Mouse (Mus musculus) forebrain, embryonic 11.5 days (tissue): ENCODE measurements around the gene Olfr1093. TPM values are rescaled to one million over a fixed set of nuclear protein-coding genes. Genes with fewer than 3 reads are reported as not detected.

Experiments used
- ATAC-seq: fragments of 200-750 bp; cut with Nextera tagmentation; replicated peaks from 2 replicates; pipeline ENCODE4 v1.8.0; 2017; ENCODE audit warnings: moderate TSS enrichment; ENCODE audit not compliant: low FRiP score
- DNase-seq: peaks from one replicate; pipeline ENCODE4 v3.0.0-alpha.2; 2017; ENCODE audit warnings: low spot score
- H3K27ac ChIP-seq: fragments of 300-500 bp; sonication (generic); 2 replicates; pipeline ENCODE4 v1.5.1; 2014; ENCODE audit warnings: low read depth, low read length
- H3K27me3 ChIP-seq: fragments of 300-500 bp; sonication (generic); 2 replicates; pipeline ENCODE4 v1.6.1; 2014; ENCODE audit warnings: mild to moderate bottlenecking, low read length, mixed read lengths; ENCODE audit not compliant: control insufficient read depth, insufficient read depth
- H3K36me3 ChIP-seq: fragments of 300-500 bp; sonication (generic); 2 replicates; pipeline ENCODE4 v1.6.1; 2014; ENCODE audit warnings: mild to moderate bottlenecking, low read length, moderate library complexity, mixed read lengths; ENCODE audit not compliant: control insufficient read depth, insufficient read depth
- H3K4me1 ChIP-seq: fragments of 300-500 bp; sonication (generic); replicated peaks from 2 replicates; pipeline ENCODE4 v1.6.1; 2014; ENCODE audit warnings: low read length, mixed read lengths; ENCODE audit not compliant: control insufficient read depth, insufficient read depth
- H3K4me2 ChIP-seq: fragments of 300-500 bp; sonication (generic); 2 replicates; pipeline ENCODE4 v1.6.1; 2014; ENCODE audit warnings: low read depth, mild to moderate bottlenecking, low read length, moderate library complexity, mixed read lengths; ENCODE audit not compliant: severe bottlenecking
- H3K4me3 ChIP-seq: fragments of 300-500 bp; sonication (generic); 2 replicates; pipeline ENCODE4 v1.5.1; 2014; ENCODE audit warnings: low read depth, low read length
- H3K9ac ChIP-seq: fragments of 300-500 bp; sonication (generic); 2 replicates; pipeline ENCODE4 v1.6.1; 2014; ENCODE audit warnings: low read length
- H3K9me3 ChIP-seq: fragments of 300-500 bp; sonication (generic); 2 replicates; pipeline ENCODE4 v1.6.1; 2016; ENCODE audit warnings: low read length, mixed read lengths; ENCODE audit not compliant: control insufficient read depth
- WGBS: fragments of 180-500 bp; shearing (Covaris S2); extraction: QIAGEN DNeasy Blood & Tissue Kit; methylation state at CpG from one replicate; pipeline ENCODE4 v1.1.7; 2014; 5-methylcytosine and 5-hydroxymethylcytosine counted together
- polyA plus RNA-seq: library from polyadenylated mRNA; unstranded; fragments of >200 nt; fragmentation: Nextera tagmentation; extraction: Ambion mirVana; gene quantifications from 2 replicates; pipeline ENCODE4 v1.2.1, GENCODE M21; 2014

Gene Olfr1093
- not detected in 2 replicates for polyA plus RNA-seq

DNA sequence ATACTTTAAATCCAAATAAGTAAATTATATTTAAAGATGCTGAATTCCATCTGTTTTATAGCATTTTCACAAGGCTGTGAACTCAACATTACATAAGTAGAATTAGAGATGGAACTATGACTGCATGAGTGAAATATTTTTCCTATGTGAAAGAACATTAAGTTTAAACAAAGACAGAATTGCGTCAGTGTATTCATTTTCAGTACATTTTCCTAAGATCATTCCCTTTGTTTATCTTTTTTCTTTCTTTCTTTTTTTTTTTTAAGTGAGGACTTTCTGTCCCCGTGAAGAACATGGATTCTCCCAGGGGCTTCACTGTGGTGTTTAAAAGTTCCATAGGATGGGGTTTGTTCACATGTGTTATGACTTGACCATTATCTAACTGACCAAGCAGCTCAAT is at the start of gene Olfr1093:
Gene Olfr1093 (plus strand): TSS at position 301 of the 400 bp plus-strand sequence.
- Histone ChIP-seq H3K36me3 (no peaks in the 10 kb centered on the region), H3K27me3 (no peaks in the 10 kb centered on the region), H3K27ac (no peak within 1 kb of the TSS), H3K9ac (no peak within 1 kb of the TSS), H3K4me2 (no peak within 1 kb of the TSS), H3K4me1 (no peaks in the 10 kb centered on the region), H3K4me3 (no peak within 1 kb of the TSS), H3K9me3 (no peaks in the 10 kb centered on the region)
- DNase-seq, result no peak
- WGBS, result 78% methylated on average over 2 of the region's 2 CpGs
- no peak for ATAC-seq

DNA sequence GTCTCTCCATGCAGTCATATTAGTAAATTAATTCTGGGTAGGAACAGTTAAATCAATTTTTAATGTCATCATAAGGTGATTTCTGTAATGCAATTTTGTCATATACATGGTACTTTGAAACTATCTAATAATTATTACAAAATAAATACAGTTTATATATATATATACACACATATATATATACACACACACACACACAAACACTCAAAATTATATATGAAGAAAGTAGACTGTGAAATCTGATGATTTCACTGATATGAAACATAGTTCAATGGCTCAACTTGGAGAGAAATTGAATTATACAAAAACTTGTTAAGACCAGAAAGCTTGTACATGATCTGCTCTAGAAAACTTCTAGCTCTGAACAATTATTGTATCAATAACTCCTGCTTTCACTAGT is 48.7 kb upstream of the Olfr1093 start, which contains the start of gene Olfr1089:
Gene Olfr1089 (minus strand): TSS at position 101 of the 400 bp plus-strand sequence.
- no peaks in the 10 kb centered on the region for H3K4me1 ChIP-seq
- H3K27ac ChIP-seq, result no peak within 1 kb of the TSS
- H3K4me2 ChIP-seq, result no peak within 1 kb of the TSS
- H3K9me3 ChIP-seq, result no peaks in the 10 kb centered on the region
- no peak for ATAC-seq
- DNase-seq, result no peak
- H3K9ac ChIP-seq, result no peak within 1 kb of the TSS
- no peak within 1 kb of the TSS for H3K4me3 ChIP-seq
- H3K36me3 ChIP-seq, result no peaks in the 10 kb centered on the region
- no peaks in the 10 kb centered on the region for H3K27me3 ChIP-seq

DNA sequence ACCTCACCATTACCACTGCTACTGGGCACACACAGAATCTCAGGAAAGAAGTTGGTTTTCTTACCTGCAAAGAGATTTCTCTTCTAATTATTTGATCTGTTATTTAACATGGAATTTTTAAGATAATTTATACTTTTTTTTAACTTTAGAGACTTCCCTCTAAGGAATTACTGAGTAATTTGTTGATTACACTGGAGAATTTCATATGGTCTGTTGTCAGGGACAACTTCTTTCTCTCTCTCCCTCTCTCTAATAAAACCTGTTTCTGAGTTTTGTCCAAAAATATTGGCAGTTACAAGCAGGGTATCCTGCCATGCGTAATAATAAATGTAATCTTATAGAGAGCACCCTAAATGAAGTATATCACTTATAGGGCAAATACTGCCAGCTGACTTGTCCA is 23.4 kb upstream of the Olfr1093 start, which contains the start of gene Olfr1090:
Gene Olfr1090 (minus strand): TSS at position 101 of the 400 bp plus-strand sequence.
- WGBS, result 88% methylated on average over 1 of the region's 1 CpGs
- DNase-seq, result no peak
- ATAC-seq, result no peak
- Histone ChIP-seq H3K4me2 (no peak within 1 kb of the TSS), H3K9ac (no peak within 1 kb of the TSS), H3K4me1 (no peaks in the 10 kb centered on the region), H3K36me3 (no peaks in the 10 kb centered on the region), H3K27me3 (no peaks in the 10 kb centered on the region), H3K9me3 (no peaks in the 10 kb centered on the region), H3K4me3 (no peak within 1 kb of the TSS), H3K27ac (no peak within 1 kb of the TSS)

GRCm38 (mm10) chr2:86761050-86761449 is 21.2 kb upstream of the Olfr1093 start:
- ATAC-seq (no peak), DNase-seq (no peak)
- Histone ChIP-seq H3K4me3 (no peak overlapping the region), H3K9ac (no peak overlapping the region), H3K4me2 (no peak overlapping the region), H3K4me1 (no peaks in the 10 kb centered on the region), H3K9me3 (no peaks in the 10 kb centered on the region), H3K27me3 (no peaks in the 10 kb centered on the region), H3K36me3 (no peaks in the 10 kb centered on the region), H3K27ac (no peak overlapping the region)
- WGBS, result 96% methylated on average over 6 of the region's 6 CpGs

DNA sequence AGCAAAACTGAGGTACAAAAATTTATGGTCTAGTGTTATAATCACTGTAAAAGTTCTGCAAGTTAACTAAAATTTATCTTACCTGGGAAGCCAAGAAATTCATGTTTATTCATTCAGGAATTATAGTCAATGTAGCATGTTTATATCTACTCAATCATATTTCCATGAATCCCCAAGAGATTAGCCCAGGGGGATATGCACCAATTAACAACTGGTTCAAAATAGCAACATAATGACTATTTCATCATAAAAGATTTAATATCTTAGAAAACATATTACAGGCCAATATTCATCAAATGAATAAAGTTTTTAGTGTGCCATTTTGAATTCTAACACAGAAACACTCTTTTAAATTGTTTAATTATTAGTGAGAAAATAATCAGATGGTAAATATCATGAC is 27.6 kb downstream of the Olfr1093 start, which contains the start of gene Olfr141:
Gene Olfr141 (minus strand): TSS at position 101 of the 400 bp plus-strand sequence.
- no peaks in the 10 kb centered on the region for H3K27me3 ChIP-seq
- H3K9ac ChIP-seq, result no peak within 1 kb of the TSS
- no peak within 1 kb of the TSS for H3K4me3 ChIP-seq
- H3K27ac ChIP-seq, result no peak within 1 kb of the TSS
- no peaks in the 10 kb centered on the region for H3K4me1 ChIP-seq
- ATAC-seq, result no peak
- no peaks in the 10 kb centered on the region for H3K9me3 ChIP-seq
- no peak within 1 kb of the TSS for H3K4me2 ChIP-seq
- DNase-seq, result no peak
- H3K36me3 ChIP-seq, result no peaks in the 10 kb centered on the region

DNA sequence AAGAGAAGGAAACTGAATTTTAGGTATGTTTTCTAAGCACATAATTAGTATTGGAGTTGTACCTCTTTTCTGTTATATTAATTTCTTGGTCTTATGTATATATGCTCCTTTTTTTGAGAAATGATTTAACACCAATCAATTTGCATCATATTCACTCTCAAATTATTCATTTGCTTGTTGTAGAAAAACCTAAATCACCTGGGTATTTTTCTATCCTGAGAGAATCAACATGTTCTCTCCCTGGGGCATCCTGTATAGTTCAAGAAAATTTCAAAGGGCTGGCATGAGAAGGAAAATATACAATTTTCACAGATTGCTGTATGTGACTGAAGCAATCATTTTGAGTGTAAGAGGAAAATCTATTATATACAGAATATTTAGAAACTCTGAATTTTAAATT is 42.1 kb downstream of the Olfr1093 start, which contains the start of gene Olfr1094:
Gene Olfr1094 (plus strand): TSS at position 301 of the 400 bp plus-strand sequence.
- Histone ChIP-seq H3K27ac (no peak within 1 kb of the TSS), H3K9ac (no peak within 1 kb of the TSS), H3K27me3 (no peaks in the 10 kb centered on the region), H3K4me1 (no peaks in the 10 kb centered on the region), H3K4me3 (no peak within 1 kb of the TSS), H3K9me3 (no peaks in the 10 kb centered on the region), H3K36me3 (no peaks in the 10 kb centered on the region), H3K4me2 (no peak within 1 kb of the TSS)
- no peak for ATAC-seq
- no peak for DNase-seq

Other genes with a start within 250 kb of the Olfr1093 start
- gene Olfr1079, start 240.0 kb upstream of the Olfr1093 start, polyA plus RNA-seq, result not detected in 2 replicates
- gene Olfr1080, start 224.2 kb upstream of the Olfr1093 start, polyA plus RNA-seq, result not detected in 2 replicates
- not detected in 2 replicates for gene Olfr1082, start 183.5 kb upstream of the Olfr1093 start, polyA plus RNA-seq
- gene Olfr1084, start 142.8 kb upstream of the Olfr1093 start, polyA plus RNA-seq, result not detected in 2 replicates
- gene Olfr1085, start 120.5 kb upstream of the Olfr1093 start, polyA plus RNA-seq, result not detected in 2 replicates
- not detected in 2 replicates for gene Olfr1086, start 102.4 kb upstream of the Olfr1093 start, polyA plus RNA-seq
- gene Olfr1087, start 84.1 kb upstream of the Olfr1093 start, polyA plus RNA-seq, result not detected in 2 replicates
- gene Olfr1089, start 48.8 kb upstream of the Olfr1093 start, polyA plus RNA-seq, result not detected in 2 replicates
- not detected in 2 replicates for gene Olfr1090, start 23.5 kb upstream of the Olfr1093 start, polyA plus RNA-seq
- not detected in 2 replicates for gene Olfr141, start 27.5 kb downstream of the Olfr1093 start, polyA plus RNA-seq
- not detected in 2 replicates for gene Olfr1094, start 42.2 kb downstream of the Olfr1093 start, polyA plus RNA-seq
- gene Olfr1095, start 69.2 kb downstream of the Olfr1093 start, polyA plus RNA-seq, result not detected in 2 replicates
- gene Gm13723, start 92.3 kb downstream of the Olfr1093 start, polyA plus RNA-seq, result not detected in 2 replicates
- not detected in 2 replicates for gene Olfr1097, start 109.7 kb downstream of the Olfr1093 start, polyA plus RNA-seq
- not detected in 2 replicates for gene Olfr1098, start 142.1 kb downstream of the Olfr1093 start, polyA plus RNA-seq
- gene Olfr1099, start 178.2 kb downstream of the Olfr1093 start, polyA plus RNA-seq, result not detected in 2 replicates
- gene Olfr1100, start 197.5 kb downstream of the Olfr1093 start, polyA plus RNA-seq, result not detected in 2 replicates
- gene Olfr1101, start 208.7 kb downstream of the Olfr1093 start, polyA plus RNA-seq, result not detected in 2 replicates
- gene Olfr1102, start 215.9 kb downstream of the Olfr1093 start, polyA plus RNA-seq, result not detected in 2 replicates
- not detected in 2 replicates for gene Olfr1104, start 244.6 kb downstream of the Olfr1093 start, polyA plus RNA-seq